Mouse (Mus musculus) heart, postnatal 25 days (tissue): ENCODE measurements around the gene Crybg2. TPM values are rescaled to one million over a fixed set of nuclear protein-coding genes. Genes with fewer than 3 reads are reported as not detected.

Experiments
- DNase-seq: peaks from one replicate; pipeline ENCODE4 v3.0.0; 2022; ENCODE audit warnings: low spot score
- intact Hi-C: fragments of 180-260 bp; cut with DNase I; formaldehyde crosslinking; loops from one replicate; pipeline ENCODE4 v1.15.1; 2025
- total RNA-seq, 2 experiments: library from RNA; stranded (reverse); gene quantifications; 2 replicates each; pipeline ENCODE4 v1.2.3; 2021

Crybg2 gene
- total RNA-seq, 2 experiments from 2014 or later = not detected

DNA sequence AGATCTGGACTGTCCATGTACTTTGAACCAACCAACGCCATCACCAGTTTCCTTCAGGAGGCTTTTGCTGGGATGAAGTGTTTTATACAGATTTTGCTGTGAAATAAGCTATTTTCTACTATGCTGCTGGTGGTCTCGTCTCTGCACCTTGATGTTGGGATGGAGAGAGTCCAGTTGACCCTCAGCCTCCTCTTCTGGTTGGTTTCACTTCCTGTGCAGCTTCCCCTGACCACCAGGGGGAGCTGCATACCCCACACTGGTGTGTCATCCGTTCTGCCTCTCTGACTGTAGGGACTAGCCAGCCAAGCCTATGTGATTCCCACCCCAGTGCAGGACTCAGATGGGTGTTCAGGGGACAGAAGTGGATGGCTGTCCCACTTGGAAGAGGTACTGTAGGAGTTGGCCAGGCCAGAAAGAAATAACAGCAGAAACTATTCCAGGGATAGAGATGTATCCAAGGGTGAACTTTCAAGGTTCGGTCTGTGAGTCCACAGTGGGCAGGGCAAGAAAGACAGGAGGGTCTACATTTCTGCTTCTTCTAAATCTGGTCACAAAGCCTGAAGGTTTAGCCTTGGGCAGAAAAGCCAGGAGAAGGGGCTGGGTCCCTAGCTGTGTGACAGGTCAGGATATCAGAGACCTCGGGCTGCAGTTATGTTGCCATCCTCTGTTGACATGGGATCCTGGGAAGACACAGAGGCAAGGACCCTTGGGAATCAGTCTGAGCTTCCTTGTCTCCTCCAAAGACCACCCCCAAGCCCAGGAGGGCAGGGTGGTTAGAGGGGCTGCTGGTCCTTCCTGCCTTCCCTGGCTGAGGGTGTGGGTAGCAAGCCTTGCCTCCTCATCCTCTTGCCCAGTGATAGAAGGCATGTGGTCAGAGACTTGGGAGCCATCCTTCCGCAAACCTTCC lies 32.0 kb downstream of the Crybg2 start:
- intact Hi-C loops = no loop called here
- no peak for DNase-seq

- intact Hi-C loops = no loop called here
- no peak for DNase-seq
Measured at GRCm38 (mm10) chr4:134094004-134094564, 33.5 kb downstream of the Crybg2 start.

DNA sequence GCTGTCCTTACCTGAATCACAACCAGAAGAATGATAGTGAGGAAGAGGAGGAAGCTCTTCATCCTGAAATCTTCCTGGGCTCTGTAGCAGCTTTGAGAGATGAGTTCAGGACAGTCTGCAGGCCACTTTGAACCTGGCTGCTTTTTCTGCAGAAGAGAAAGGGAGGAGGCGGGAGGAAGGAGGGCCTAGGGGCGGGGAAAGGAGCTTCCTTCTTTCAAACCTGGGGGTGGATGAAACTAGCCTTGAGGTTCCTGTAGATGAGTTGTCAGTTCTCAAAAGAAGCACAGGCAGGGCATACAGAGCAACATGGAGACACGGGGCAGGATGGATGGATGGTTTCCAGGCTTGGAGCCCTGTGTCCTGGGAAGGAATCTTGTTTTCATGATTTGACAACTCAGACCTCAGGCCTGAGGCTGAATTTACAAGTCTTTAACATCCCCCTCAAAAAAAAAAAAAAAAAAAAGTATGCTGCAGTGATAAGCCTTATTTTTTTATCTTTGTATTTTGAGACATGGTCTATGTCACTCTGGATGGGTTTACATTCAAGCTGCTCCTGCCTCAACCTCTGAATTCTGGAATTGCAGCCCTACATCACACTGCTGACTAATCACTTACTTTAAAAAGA lies 34.4 kb downstream of the Crybg2 start, which contains the start of gene Cd52:
Gene Cd52, minus strand, starts transcription at position 160 of the 625 bp plus-strand sequence.
- intact Hi-C loops = no loop called here
- DNase-seq = no peak

GRCm38 (mm10) chr4:134096120-134096519 lies 35.5 kb downstream of the Crybg2 start:
- intact Hi-C loops = no loop called here
- DNase-seq = no peak

GRCm38 (mm10) chr4:134097015-134097608 lies 36.5 kb downstream of the Crybg2 start:
- DNase-seq = no peak

GRCm38 (mm10) chr4:134098628-134099027 lies 38.0 kb downstream of the Crybg2 start:
- intact Hi-C loops = no loop called here
- peak; percentile 24 for DNase-seq

More at GRCm38 (mm10) chr4:134097015-134097608, 36.5 kb downstream of the Crybg2 start:
- intact Hi-C loops = no loop called here

- no peak for DNase-seq
- intact Hi-C loops = no loop called here
Measured at GRCm38 (mm10) chr4:134100245-134100644, 39.6 kb downstream of the Crybg2 start.

DNA sequence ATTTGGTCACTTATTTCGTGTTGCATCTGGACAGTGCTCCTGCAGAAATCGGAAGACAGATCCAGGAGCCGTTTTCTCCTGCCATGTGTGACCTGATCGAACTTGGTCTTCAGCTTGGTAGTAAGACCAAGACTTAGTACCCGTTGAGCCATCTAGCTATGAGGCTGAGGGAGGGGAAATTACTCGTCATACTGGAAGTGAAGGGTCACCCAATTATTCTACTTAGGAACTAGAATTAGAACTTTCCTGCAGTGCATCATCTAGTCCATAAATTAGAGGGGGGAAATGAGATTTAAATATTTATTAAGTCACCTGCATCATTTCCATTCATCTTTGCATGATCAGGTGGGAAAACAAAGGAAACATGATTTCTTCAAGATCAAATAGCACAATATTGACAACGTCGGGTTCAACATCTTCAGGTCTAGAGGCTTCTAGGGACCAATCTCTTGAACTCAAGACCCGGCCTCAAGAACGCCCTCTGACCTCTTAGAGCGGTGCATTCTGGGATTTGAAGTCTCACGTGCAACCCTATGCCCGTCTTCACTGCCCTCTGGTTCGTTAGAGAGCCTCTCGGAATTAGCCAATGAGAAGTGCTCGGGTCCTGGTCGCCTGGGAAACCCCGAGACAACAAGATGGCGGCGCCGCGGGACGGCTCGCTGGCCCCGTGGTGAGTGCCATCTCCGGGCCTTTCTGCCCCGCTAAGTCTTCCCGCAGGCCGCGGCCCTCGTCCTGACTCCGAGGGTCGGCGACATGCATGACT lies 41.5 kb downstream of the Crybg2 start, which contains the start of gene Ubxn11:
Gene Ubxn11, plus strand, starts transcription at position 592 of the 763 bp plus-strand sequence.
- intact Hi-C loops = no loop called here
- DNase-seq = peak; percentile 75

GRCm38 (mm10) chr4:134102742-134103119 lies 42.1 kb downstream of the Crybg2 start:
- intact Hi-C loops = no loop called here
- DNase-seq = no peak

- intact Hi-C loops = no loop called here
- DNase-seq = no peak
Measured at GRCm38 (mm10) chr4:134106105-134106504, 45.5 kb downstream of the Crybg2 start.

GRCm38 (mm10) chr4:134107730-134108129 lies 47.1 kb downstream of the Crybg2 start:
- no peak for DNase-seq
- intact Hi-C loops = no loop called here

GRCm38 (mm10) chr4:134108196-134108595 lies 47.6 kb downstream of the Crybg2 start:
- DNase-seq = no peak
- intact Hi-C loops = no loop called here

GRCm38 (mm10) chr4:134110653-134111052 lies 50.0 kb downstream of the Crybg2 start:
- intact Hi-C loops = no loop called here
- DNase-seq = no peak

GRCm38 (mm10) chr4:134112403-134112802 lies 51.8 kb downstream of the Crybg2 start:
- intact Hi-C loops = no loop called here
- no peak for DNase-seq

DNA sequence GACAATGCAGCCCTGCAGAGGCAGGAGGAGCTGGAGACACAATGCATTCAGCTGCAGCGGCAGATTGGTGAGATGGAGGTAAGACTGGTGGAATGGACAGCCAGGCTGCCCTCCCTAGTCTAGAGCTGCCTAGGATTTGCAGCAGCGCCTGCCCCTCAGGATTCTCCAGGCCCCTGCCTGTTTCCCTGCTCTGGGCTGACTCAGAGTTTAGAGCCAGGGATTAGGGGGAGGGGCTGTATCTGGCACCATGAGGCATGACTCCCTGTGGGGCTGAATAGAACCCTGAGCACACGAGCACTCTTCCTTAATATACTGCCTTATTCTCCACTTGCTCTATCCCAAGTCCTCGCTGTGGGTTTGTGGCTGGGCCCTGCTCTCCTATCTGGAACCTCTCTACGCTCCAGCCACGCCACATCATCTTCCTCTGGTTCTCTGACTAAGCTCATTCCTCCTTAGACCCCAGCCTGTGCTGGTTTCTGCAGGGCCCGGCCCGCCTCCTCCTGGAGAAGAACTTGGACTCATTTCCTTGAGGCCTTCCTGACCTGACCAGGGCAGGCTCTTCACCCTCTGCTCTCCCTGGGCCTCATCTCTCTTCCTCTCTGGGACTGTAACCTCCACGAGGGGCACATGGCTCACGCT lies 52.9 kb downstream of the Crybg2 start:
- intact Hi-C loops = no loop called here
- DNase-seq = no peak

- intact Hi-C loops = no loop called here
- DNase-seq = no peak
Measured at GRCm38 (mm10) chr4:134114038-134114437, 53.4 kb downstream of the Crybg2 start.

DNA sequence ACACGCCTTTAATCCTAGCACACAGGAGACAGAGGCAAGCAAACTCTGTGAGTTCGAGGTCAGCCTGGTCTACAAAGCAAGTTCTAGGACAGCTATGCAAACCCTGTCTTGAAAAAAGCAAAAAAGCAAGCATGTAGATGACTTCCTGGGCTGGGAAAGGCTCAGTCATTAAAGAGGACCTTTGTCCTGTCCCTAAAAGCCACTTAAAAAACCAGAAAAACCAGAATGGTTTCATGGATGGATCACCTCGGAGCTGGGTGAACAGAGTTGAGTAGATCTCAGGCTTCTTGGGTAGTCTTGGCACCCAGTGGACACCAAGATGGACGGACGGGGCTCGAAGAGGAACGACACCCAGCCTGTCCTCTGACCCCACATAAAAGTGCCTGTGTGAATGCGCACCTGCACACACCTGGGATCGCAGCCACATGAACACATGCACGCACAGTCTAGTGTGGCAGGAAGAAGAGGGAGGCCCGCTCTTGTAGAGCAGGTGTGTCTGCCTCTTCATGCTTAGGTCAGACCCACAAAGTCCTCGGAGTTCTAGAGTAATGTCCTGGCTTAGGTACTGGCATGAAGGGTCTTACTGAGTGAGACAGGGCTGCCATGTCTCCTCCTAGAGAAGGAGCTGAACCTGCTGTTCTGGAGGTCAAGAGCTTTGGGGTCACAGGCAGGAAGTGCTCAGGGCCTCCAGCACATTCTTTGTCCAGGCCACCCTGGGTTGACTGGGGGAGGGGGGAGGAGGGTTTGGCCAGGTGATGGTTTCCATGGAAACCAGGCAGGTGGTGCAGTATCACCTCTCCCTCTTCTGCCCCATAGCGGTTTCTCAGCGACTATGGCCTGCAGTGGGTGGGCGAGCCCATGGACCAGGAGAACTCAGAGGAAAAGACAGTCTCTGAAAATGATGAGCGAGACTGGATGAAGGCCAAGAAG lies 54.9 kb downstream of the Crybg2 start:
- no peak for DNase-seq
- intact Hi-C loops = no loop called here

DNA sequence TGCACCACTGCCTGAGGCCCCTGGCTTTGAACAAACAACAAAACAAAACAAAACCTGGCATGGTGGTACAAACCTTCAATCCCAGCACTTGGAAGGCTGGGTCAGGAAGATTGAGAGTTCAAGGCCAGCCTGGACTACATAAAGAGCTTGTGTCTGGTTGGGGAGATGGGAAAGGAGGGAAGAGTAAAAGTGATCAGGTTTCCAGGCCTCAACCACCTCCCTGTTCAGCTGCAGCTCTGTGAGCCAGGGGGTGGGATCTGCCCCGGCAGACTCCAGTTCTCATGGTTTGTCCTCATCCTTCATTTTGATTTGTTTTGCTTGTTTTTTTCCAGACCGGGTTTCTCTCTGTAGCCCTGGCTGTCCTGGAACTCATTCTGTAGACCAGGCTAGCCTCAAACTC lies 55.9 kb downstream of the Crybg2 start:
- intact Hi-C loops = no loop called here
- DNase-seq = no peak
